Mouse (Mus musculus): ENCODE data around the gene Ptpn6. TPM values are rescaled to one million over a fixed set of nuclear protein-coding genes. Genes with fewer than 3 reads are reported as not detected.
A peak's percentile ranks its signal among the peaks of the same experiment; 100 is the strongest.

The Ptpn6 gene
- polyA plus RNA-seq, 1 experiment from 2014 or later, result 14.1 TPM

DNA sequence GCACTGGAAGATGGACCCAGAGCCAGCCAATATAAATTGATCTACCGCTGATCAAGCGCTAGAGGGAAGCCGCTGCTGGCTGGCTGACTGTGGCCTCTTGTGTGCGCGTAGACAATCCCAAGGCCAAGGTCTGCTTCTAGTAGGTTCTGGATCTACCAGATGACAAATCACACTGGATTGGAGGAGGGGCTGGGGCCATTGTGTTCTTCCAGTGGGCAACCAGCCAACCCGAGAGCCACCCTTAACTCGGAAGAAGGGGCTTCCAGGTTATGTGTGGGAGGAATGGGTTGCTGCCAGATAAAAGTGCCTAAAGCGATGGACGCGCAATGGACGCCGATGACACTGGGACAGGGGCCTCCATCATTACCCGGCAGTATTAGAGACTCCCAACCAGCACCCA lies 20.5 kb downstream of the Ptpn6 start:
- Histone ChIP-seq H3K4me2 (ENCODE audit: low read length) (peak overlapping the region; percentile 45), H3K9me3 (ENCODE audit: control insufficient read depth, low read length) (no peaks in the 10 kb centered on the region), H3K27ac (ENCODE audit: low read depth) (peak overlapping the region; percentile 83), H3K4me1 (replicated peaks; ENCODE audit: control insufficient read depth, insufficient read depth, low read length) (peaks cover 8% of the 10 kb centered on the region), H3K4me3 (ENCODE audit: low read depth, low read length) (peak overlapping the region; percentile 37), H3K36me3 (ENCODE audit: control insufficient read depth, insufficient read depth, low read length) (peaks cover 42% of the 10 kb centered on the region), H3K27me3 (replicated peaks; ENCODE audit: control insufficient read depth, insufficient read depth, low read length) (no peaks in the 10 kb centered on the region), H3K9ac (ENCODE audit: low read length) (peak overlapping the region; percentile 53)
- 68% methylated on average over 13 of the region's 13 CpGs for WGBS
- DNase-seq (ENCODE audit: low spot score) (no peak), ATAC-seq (replicated peaks; ENCODE audit: low FRiP score, low TSS enrichment, low read depth) (no peak; the same call in 1 of the 2 replicates)

DNA sequence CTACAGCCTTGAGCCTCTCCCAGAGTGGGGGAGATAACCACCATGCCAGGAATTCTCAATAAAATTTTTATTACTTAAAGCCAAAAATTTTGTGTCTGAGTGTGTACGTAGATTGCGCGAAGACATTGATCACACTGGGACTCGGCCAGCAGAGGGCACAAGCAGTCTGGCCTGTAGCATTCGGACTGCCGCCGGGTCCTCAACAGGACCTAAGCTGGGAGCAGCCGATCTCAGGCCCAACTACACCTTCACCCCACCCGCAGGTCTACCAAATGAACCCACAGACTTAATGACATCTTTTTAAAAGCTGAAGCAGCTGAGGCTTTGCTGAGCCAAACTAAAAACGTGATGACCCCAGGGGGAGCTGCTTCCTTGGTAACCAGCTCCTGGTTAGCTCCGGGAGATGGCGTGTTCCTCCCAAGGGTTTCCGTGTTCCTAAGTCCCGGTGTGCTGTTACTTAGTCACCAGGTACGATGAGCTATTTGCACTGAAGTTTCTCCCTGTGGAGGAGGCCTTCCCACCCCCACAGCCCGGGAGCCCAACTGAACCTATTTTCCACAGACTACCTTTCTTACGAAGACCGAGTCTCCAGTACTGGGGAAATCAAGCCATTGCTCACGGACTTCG lies 21.5 kb downstream of the Ptpn6 start:
- 60% methylated on average over 20 of the region's 20 CpGs for WGBS
- Histone ChIP-seq H3K4me3 (ENCODE audit: low read depth, low read length) (peak overlapping the region; percentile 37), H3K9me3 (ENCODE audit: control insufficient read depth, low read length) (no peaks in the 10 kb centered on the region), H3K27ac (ENCODE audit: low read depth) (peak overlapping the region; percentile 83), H3K27me3 (replicated peaks; ENCODE audit: control insufficient read depth, insufficient read depth, low read length) (no peaks in the 10 kb centered on the region), H3K4me1 (replicated peaks; ENCODE audit: control insufficient read depth, insufficient read depth, low read length) (peaks cover 8% of the 10 kb centered on the region), H3K9ac (ENCODE audit: low read length) (peak overlapping the region; percentile 53), H3K4me2 (ENCODE audit: low read length) (peak overlapping the region; percentile 45), H3K36me3 (ENCODE audit: control insufficient read depth, insufficient read depth, low read length) (peaks cover 42% of the 10 kb centered on the region)
- DNase-seq (ENCODE audit: low spot score), result peak; percentile 77
- no peak for ATAC-seq (replicated peaks; ENCODE audit: low FRiP score, low TSS enrichment, low read depth)

DNA sequence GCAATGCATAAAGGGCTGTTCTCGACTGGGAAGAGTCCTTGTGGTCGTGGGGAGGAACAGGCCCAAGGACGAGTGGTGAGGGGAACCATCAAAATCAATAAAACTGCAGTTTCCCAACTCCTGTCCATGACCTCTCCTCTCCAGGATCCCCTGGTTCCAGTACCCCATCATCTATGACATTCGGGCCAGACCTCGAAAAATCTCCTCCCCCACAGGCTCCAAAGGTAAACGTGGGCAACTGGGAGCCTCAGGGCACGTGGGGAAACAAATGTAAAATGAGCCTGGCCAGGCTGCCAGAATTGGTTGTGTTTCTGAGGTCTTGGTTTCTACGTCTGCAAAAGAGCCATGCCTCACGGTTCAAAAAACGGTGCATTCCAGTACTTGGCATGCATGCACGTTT lies 25.6 kb downstream of the Ptpn6 start:
- no peaks in the 10 kb centered on the region for H3K9me3 ChIP-seq (ENCODE audit: control insufficient read depth, low read length)
- peak overlapping the region; percentile 61 for H3K4me2 ChIP-seq (ENCODE audit: low read length)
- no peaks in the 10 kb centered on the region for H3K27me3 ChIP-seq (replicated peaks; ENCODE audit: control insufficient read depth, insufficient read depth, low read length)
- WGBS, result 11% methylated on average over 11 of the region's 11 CpGs
- H3K9ac ChIP-seq (ENCODE audit: low read length), result peak overlapping the region; percentile 96
- peak overlapping the region; percentile 95 for H3K4me3 ChIP-seq (ENCODE audit: low read depth, low read length)
- ATAC-seq (replicated peaks; ENCODE audit: low FRiP score, low TSS enrichment, low read depth) (no peak), DNase-seq (ENCODE audit: low spot score) (no peak)
- peaks cover 21% of the 10 kb centered on the region for H3K4me1 ChIP-seq (replicated peaks; ENCODE audit: control insufficient read depth, insufficient read depth, low read length)
- H3K36me3 ChIP-seq (ENCODE audit: control insufficient read depth, insufficient read depth, low read length), result peaks cover 59% of the 10 kb centered on the region
- H3K27ac ChIP-seq (ENCODE audit: low read depth), result 0 out of 2 replicates have a peak overlapping the region, but pooled peaks have one; percentile 82

DNA sequence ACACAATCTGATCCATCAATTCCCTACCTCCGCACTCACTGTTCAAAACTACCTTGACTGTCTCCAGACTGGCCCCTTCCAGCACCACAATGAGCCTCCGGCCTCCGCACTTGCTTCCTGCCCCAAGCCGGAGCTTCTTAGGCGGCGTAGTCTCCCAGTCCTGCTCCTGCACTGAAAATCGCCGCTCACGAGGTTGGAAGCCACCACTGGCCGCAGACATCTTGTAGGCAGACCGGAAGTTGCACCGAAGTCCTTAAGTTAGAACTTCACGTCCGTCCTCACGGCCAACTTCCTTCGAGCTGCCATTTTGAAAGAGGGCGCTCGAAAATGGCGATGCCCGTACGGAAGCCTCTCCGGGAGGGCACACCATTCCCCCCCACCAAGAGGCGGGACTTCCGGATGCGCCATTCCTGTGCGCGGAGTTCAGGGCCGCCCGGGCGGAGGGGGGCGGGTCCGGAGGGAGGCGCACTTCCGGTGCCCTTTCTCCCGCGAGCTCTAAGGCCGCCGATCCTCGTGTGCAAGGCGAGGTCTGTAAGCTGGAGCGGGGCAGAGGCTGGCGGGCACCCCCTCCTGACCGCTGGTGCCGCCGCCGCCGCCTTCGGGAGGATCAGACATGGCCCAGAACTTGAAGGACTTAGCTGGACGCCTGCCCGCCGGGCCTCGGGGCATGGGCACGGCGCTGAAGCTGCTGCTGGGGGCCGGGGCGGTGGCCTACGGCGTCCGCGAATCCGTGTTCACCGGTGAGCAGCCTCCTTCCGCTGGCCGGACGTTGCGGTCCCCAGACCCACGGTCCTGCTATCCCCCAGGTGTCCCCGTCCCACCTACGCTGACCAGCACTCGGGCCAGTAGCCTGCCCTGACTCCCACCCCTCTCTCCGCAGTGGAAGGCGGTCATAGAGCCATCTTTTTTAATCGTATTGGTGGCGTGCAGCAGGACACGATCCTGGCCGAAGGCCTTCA lies 26.4 kb downstream of the Ptpn6 start, which contains the start of the genes Emg1 and Phb2:
Emg1 (minus strand) TSS at position 355 of the 959 bp plus-strand sequence.
Phb2 (plus strand) TSS at position 513 of the 959 bp plus-strand sequence.
- peak; percentile 98 for DNase-seq (ENCODE audit: low spot score)
- no peaks in the 10 kb centered on the region for H3K27me3 ChIP-seq (replicated peaks; ENCODE audit: control insufficient read depth, insufficient read depth, low read length)
- no peaks in the 10 kb centered on the region for H3K9me3 ChIP-seq (ENCODE audit: control insufficient read depth, low read length)
- H3K9ac ChIP-seq (ENCODE audit: low read length), result peak within 1 kb of the TSS; percentile 96
- H3K36me3 ChIP-seq (ENCODE audit: control insufficient read depth, insufficient read depth, low read length), result peaks cover 60% of the 10 kb centered on the region
- peak within 1 kb of the TSS; percentile 95 for H3K4me3 ChIP-seq (ENCODE audit: low read depth, low read length)
- H3K4me2 ChIP-seq (ENCODE audit: low read length), result peak within 1 kb of the TSS; percentile 61
- H3K4me1 ChIP-seq (replicated peaks; ENCODE audit: control insufficient read depth, insufficient read depth, low read length), result peaks cover 21% of the 10 kb centered on the region
- under 1% methylated on average over 66 of the region's 76 CpGs for WGBS
- peak; percentile 95 for ATAC-seq (replicated peaks; ENCODE audit: low FRiP score, low TSS enrichment, low read depth)
- H3K27ac ChIP-seq (ENCODE audit: low read depth), result peak within 1 kb of the TSS; percentile 82

DNA sequence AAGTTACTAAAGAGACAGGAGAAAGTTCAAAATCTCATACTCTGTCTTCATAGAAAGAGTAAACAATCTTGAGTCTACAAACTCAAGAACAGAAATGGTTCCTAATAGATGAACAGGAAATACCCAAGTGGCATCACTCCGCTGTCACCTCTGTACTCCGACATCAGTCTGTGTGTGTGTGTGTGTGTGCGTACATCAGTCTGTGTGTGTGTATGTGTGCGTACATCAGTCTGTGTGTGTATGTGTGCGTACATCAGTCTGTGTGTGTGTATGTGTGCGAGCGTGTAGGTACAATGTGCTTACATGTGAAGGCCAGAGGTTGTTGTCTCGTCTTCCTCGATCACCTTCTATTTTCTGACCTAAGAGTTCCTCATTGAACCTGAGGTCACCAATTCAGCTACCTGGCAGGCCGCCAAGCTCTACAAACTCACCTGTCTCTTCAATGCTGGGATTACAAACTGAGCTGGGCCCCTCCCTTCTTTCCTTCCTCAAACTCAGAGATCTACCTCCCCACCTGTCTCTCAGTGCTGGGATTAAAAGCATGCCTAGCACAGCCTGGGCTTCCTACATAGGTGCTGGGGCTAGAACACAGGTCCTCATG lies 30.1 kb downstream of the Ptpn6 start:
- DNase-seq (ENCODE audit: low spot score) (no peak), ATAC-seq (replicated peaks; ENCODE audit: low FRiP score, low TSS enrichment, low read depth) (no peak)
- no peaks in the 10 kb centered on the region for H3K9me3 ChIP-seq (ENCODE audit: control insufficient read depth, low read length)
- peaks cover 15% of the 10 kb centered on the region for H3K4me1 ChIP-seq (replicated peaks; ENCODE audit: control insufficient read depth, insufficient read depth, low read length)
- no peaks in the 10 kb centered on the region for H3K27me3 ChIP-seq (replicated peaks; ENCODE audit: control insufficient read depth, insufficient read depth, low read length)
- H3K4me3 ChIP-seq (ENCODE audit: low read depth, low read length), result no peak overlapping the region
- WGBS, result 93% methylated on average over 10 of the region's 10 CpGs
- no peak overlapping the region for H3K9ac ChIP-seq (ENCODE audit: low read length)
- H3K4me2 ChIP-seq (ENCODE audit: low read length), result no peak overlapping the region
- H3K27ac ChIP-seq (ENCODE audit: low read depth), result no peak overlapping the region
- peaks cover 61% of the 10 kb centered on the region for H3K36me3 ChIP-seq (ENCODE audit: control insufficient read depth, insufficient read depth, low read length)

DNA sequence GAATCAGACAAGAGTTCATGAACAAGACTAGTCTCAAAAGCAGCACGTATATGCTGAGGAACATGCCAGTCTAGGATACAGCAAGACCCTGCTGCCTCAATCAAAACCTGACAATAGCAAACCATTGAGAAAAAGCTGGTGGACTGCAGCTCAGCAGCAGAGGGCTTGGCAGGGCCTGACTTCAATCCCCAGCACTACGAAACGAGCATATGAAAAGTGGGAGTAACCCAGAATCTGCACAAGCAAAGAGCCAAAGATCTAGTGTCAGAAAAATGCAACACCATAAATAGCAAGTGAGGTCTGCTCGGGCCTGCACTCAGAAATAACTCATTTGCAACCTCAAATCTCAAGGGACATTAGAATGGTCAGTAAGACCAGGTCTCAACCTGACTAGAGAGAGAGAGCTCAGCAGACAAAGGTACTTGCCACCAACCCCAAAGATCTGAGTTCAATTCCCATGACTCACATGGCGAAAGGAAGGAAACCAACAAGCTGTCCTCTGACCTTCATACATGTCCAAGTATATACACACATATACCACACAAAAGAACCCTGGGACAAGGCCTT lies 32.4 kb downstream of the Ptpn6 start:
- WGBS, result 86% methylated on average over 5 of the region's 5 CpGs
- Histone ChIP-seq H3K4me2 (ENCODE audit: low read length) (no peak overlapping the region), H3K27me3 (replicated peaks; ENCODE audit: control insufficient read depth, insufficient read depth, low read length) (no peaks in the 10 kb centered on the region), H3K4me3 (ENCODE audit: low read depth, low read length) (no peak overlapping the region), H3K9me3 (ENCODE audit: control insufficient read depth, low read length) (no peaks in the 10 kb centered on the region), H3K9ac (ENCODE audit: low read length) (no peak overlapping the region), H3K27ac (ENCODE audit: low read depth) (no peak overlapping the region), H3K4me1 (replicated peaks; ENCODE audit: control insufficient read depth, insufficient read depth, low read length) (peaks cover 12% of the 10 kb centered on the region), H3K36me3 (ENCODE audit: control insufficient read depth, insufficient read depth, low read length) (peaks cover 83% of the 10 kb centered on the region)
- ATAC-seq (replicated peaks; ENCODE audit: low FRiP score, low TSS enrichment, low read depth) (no peak), DNase-seq (ENCODE audit: low spot score) (no peak)

DNA sequence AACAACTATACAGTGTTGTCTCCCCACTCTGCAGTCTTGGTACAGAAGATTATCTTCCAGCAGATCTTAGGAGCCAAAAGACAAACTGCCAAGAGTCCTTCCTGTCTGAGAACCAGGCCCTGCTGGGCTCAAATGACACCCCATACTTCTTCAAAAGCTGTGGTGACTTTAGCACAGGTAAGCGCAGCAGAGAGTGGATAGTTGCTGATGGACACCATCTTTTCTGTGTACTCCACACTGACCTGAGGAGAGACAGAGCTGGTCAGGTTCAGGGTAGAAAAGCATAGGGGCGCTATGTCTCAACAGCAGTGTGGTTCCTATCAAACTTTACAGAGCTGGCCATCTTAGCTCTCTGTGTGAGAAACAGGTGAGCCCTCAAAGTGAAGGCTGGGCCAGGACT lies 34.1 kb downstream of the Ptpn6 start:
- Histone ChIP-seq H3K4me3 (ENCODE audit: low read depth, low read length) (no peak overlapping the region), H3K9ac (ENCODE audit: low read length) (no peak overlapping the region), H3K27ac (ENCODE audit: low read depth) (no peak overlapping the region), H3K36me3 (ENCODE audit: control insufficient read depth, insufficient read depth, low read length) (peaks cover 96% of the 10 kb centered on the region), H3K27me3 (replicated peaks; ENCODE audit: control insufficient read depth, insufficient read depth, low read length) (no peaks in the 10 kb centered on the region), H3K9me3 (ENCODE audit: control insufficient read depth, low read length) (no peaks in the 10 kb centered on the region), H3K4me1 (replicated peaks; ENCODE audit: control insufficient read depth, insufficient read depth, low read length) (no peaks in the 10 kb centered on the region), H3K4me2 (ENCODE audit: low read length) (no peak overlapping the region)
- ATAC-seq (replicated peaks; ENCODE audit: low FRiP score, low TSS enrichment, low read depth), result no peak
- 88% methylated on average over 2 of the region's 2 CpGs for WGBS
- DNase-seq (ENCODE audit: low spot score), result no peak

DNA sequence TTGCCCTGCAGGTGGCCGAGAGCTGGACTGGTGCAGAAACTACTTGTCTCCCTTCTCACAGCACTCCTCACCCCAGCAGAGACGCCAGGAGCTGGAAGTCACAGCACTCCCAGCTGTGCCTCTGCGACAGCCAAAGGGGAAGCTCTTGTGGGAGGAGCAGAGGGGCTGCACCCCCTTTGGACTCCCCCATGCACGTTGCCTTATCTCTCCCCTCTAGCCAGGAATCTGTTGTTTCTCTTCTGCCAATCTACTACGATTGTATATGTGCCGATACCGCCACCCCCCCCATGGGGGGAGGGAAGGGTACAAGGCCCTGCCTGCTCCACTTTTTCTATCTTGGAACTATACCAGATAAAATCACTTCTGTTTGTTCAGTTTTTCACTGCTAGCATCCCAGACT lies 34.7 kb downstream of the Ptpn6 start:
- Histone ChIP-seq H3K27me3 (replicated peaks; ENCODE audit: control insufficient read depth, insufficient read depth, low read length) (no peaks in the 10 kb centered on the region), H3K27ac (ENCODE audit: low read depth) (no peak overlapping the region), H3K4me3 (ENCODE audit: low read depth, low read length) (no peak overlapping the region), H3K9me3 (ENCODE audit: control insufficient read depth, low read length) (no peaks in the 10 kb centered on the region), H3K4me1 (replicated peaks; ENCODE audit: control insufficient read depth, insufficient read depth, low read length) (no peaks in the 10 kb centered on the region), H3K36me3 (ENCODE audit: control insufficient read depth, insufficient read depth, low read length) (peaks cover 98% of the 10 kb centered on the region), H3K4me2 (ENCODE audit: low read length) (no peak overlapping the region), H3K9ac (ENCODE audit: low read length) (no peak overlapping the region)
- DNase-seq (ENCODE audit: low spot score) (no peak), ATAC-seq (replicated peaks; ENCODE audit: low FRiP score, low TSS enrichment, low read depth) (no peak)
- 71% methylated on average over 7 of the region's 7 CpGs for WGBS
